Comparison of ENCODE assay signal across 28 mouse cellular contexts in the genomic region with DNA sequence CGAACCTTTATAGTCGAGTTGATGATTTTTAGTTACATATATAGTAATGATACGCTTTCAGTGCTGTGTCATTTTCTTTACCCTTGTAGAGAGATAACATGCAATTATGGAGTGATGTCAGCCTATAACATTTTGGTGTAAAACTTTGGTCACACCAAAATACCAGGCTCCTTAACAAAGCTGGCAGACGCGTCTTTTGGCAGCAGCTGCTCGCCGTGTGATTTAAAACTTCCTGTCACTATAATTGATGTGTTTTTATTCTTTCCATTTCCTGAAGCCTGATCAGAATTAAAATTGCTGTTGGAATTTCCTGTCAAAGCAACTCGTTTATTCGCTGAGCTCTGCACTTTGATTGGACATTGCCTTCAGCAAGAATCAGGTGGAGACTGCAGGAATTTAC.
A peak's percentile ranks its signal among the peaks of the same experiment; 100 is the strongest.
DNase-seq lines count a peak whose midpoint lies in the region; ATAC-seq and TF ChIP-seq lines count a peak whose summit lies in the region.
"Had no signal": no experiment of that assay in that cellular context is flagged by ENCODE, and none has a peak within 500 bp of the region (broad histone marks: within the 10 kb centered on the region; RNA-seq: fewer than 3 reads in every experiment).

No protein-coding gene starts in this region.

- H3K27ac ChIP-seq in forebrain, postnatal 0 days (ENCODE audit: low read depth, low read length), result no peak overlapping the region
- H3K27ac ChIP-seq in forebrain, embryonic 13.5 days, result no peak overlapping the region
- no peak overlapping the region for H3K27ac ChIP-seq in kidney, postnatal 0 days
- no peak overlapping the region for H3K27ac ChIP-seq in kidney, adult 2 months (ENCODE audit: insufficient read depth, low read depth, low read length)
- peak overlapping the region; percentile 89 for H3K27ac ChIP-seq in limb, embryonic 10.5 days
- H3K27ac ChIP-seq: hindbrain, embryonic 12.5 days; left cerebral cortex, adult 2 months; liver, embryonic 15.5 days; lung, embryonic 15.5 days; macrophage; midbrain, embryonic 15.5 days; stomach, embryonic 15.5 days had no signal

- H3K4me3 ChIP-seq in forebrain, postnatal 0 days (ENCODE audit: low read depth, low read length), result no peak overlapping the region
- H3K4me3 ChIP-seq in forebrain, embryonic 13.5 days, result no peak overlapping the region
- no peak overlapping the region for H3K4me3 ChIP-seq in kidney, postnatal 0 days (replicated peaks; ENCODE audit: low read depth, low read length)
- no peak overlapping the region for H3K4me3 ChIP-seq in kidney, adult 2 months (ENCODE audit: insufficient read depth, low read depth, low read length)
- H3K4me3 ChIP-seq in limb, embryonic 10.5 days, result no peak overlapping the region
- H3K4me3 ChIP-seq: embryonic facial prominence, embryonic 13.5 days; erythroblast, embryonic 14.5 days; hindbrain, embryonic 12.5 days; left cerebral cortex, adult 2 months; liver, embryonic 15.5 days; lung, embryonic 15.5 days; midbrain, embryonic 15.5 days; stomach, embryonic 15.5 days had no signal

- no peaks in the 10 kb centered on the region for H3K9me3 ChIP-seq in forebrain, postnatal 0 days (ENCODE audit: low read length)
- H3K9me3 ChIP-seq in forebrain, embryonic 13.5 days (replicated peaks), result no peaks in the 10 kb centered on the region
- no peaks in the 10 kb centered on the region for H3K9me3 ChIP-seq in kidney, postnatal 0 days (replicated peaks; ENCODE audit: low read length)
- H3K9me3 ChIP-seq in limb, embryonic 10.5 days (replicated peaks), result no peaks in the 10 kb centered on the region
- H3K9me3 ChIP-seq: embryonic facial prominence, embryonic 13.5 days; hindbrain, embryonic 12.5 days; liver, embryonic 15.5 days; lung, embryonic 15.5 days; midbrain, embryonic 15.5 days; stomach, embryonic 15.5 days had no signal

- H3K4me2 ChIP-seq in forebrain, postnatal 0 days (ENCODE audit: low read depth), result no peak overlapping the region
- H3K4me2 ChIP-seq in forebrain, embryonic 13.5 days, result no peak overlapping the region
- no peak overlapping the region for H3K4me2 ChIP-seq in kidney, postnatal 0 days (ENCODE audit: low read length)
- H3K4me2 ChIP-seq: embryonic facial prominence, embryonic 13.5 days; hindbrain, embryonic 12.5 days; liver, embryonic 15.5 days; lung, embryonic 15.5 days; midbrain, embryonic 15.5 days; stomach, embryonic 15.5 days had no signal

- 31% methylated on average over 9 of the region's 9 CpGs for WGBS in forebrain, postnatal 0 days
- 54% methylated on average over 9 of the region's 9 CpGs for WGBS in forebrain, embryonic 13.5 days
- 35% methylated on average over 9 of the region's 9 CpGs for WGBS in kidney, postnatal 0 days
- 41% methylated on average over 9 of the region's 9 CpGs for WGBS in kidney, adult 2 months
- WGBS in limb, embryonic 10.5 days, result 35% methylated on average over 9 of the region's 9 CpGs

- TF ChIP-seq CTCF in forebrain, postnatal 0 days (IDR thresholded peaks at IDR 0.05; ENCODE audit: low read depth), result no peak
- no peak for TF ChIP-seq CTCF in kidney, postnatal 0 days (IDR thresholded peaks at IDR 0.05; ENCODE audit: low read depth)
- no peak for TF ChIP-seq CTCF in kidney, adult 2 months (conservative IDR thresholded peaks at IDR 0.05; ENCODE audit: insufficient read depth, insufficient read length, low read depth, low read length)

- H3K36me3 ChIP-seq in forebrain, postnatal 0 days (ENCODE audit: insufficient read depth), result no peaks in the 10 kb centered on the region
- no peaks in the 10 kb centered on the region for H3K36me3 ChIP-seq in forebrain, embryonic 13.5 days (ENCODE audit: poor library complexity, severe bottlenecking)
- no peaks in the 10 kb centered on the region for H3K36me3 ChIP-seq in kidney, postnatal 0 days (ENCODE audit: insufficient read depth, low read length)
- no peaks in the 10 kb centered on the region for H3K36me3 ChIP-seq in kidney, adult 2 months (ENCODE audit: control insufficient read depth, insufficient read depth, low read length)
- no peaks in the 10 kb centered on the region for H3K36me3 ChIP-seq in limb, embryonic 10.5 days
- H3K36me3 ChIP-seq: embryonic facial prominence, embryonic 13.5 days; hindbrain, embryonic 12.5 days; liver, embryonic 15.5 days; lung, embryonic 15.5 days; midbrain, embryonic 15.5 days; stomach, embryonic 15.5 days had no signal

- ATAC-seq in forebrain, postnatal 0 days, result peak; percentile 25; the same call in 1 of the 2 replicates
- ATAC-seq in forebrain, embryonic 13.5 days, result no peak
- ATAC-seq in kidney, postnatal 0 days (replicated peaks; ENCODE audit: low FRiP score, low read depth), result no peak
- ATAC-seq: activated CD4-positive, CD25-positive, alpha-beta regulatory T cell, adult 4 months; inflammation-experienced regulatory T-cells, adult 6 months; midbrain, embryonic 15.5 days had no signal

- intact Hi-C loops in left cerebral cortex, postnatal 4 days (cut with DNase I), result no loop called here

- DNase-seq in forebrain, postnatal 0 days, result peak; percentile 27
- peak; percentile 28 for DNase-seq in kidney, postnatal 0 days (ENCODE audit: low spot score)
- DNase-seq in kidney, adult 2 months, result no peak
- DNase-seq in brain, adult 2 months (ENCODE audit: low read depth, low spot score), result peak; percentile 12
- DNase-seq in limb, embryonic 10.5 days (ENCODE audit: low spot score), result no peak
- no peak for DNase-seq in frontal cortex, adult 2 months (ENCODE audit: extremely low spot score in 1 of 2, low spot score in 1 of 2)
- DNase-seq in left cerebral cortex, postnatal 4 days, result no peak
- DNase-seq: adrenal gland, adult 2 months; adrenal gland, postnatal 36 days; cerebellum, adult 8-10 months; cerebellum, postnatal 25 days; gastrocnemius, postnatal 10 days; heart, postnatal 14 days; kidney, adult 18-20 months; kidney, postnatal 25 days; right cerebral cortex, postnatal 25 days had no signal

- no peak for TF ChIP-seq POLR2A in kidney, adult 2 months (IDR thresholded peaks at IDR 0.05; ENCODE audit: low read depth, low read length)

- H3K4me1 ChIP-seq in forebrain, postnatal 0 days (ENCODE audit: insufficient read depth), result 0 out of 2 replicates have a peak, but pooled peaks cover 2% of the 10 kb centered on the region
- peaks cover 5% of the 10 kb centered on the region; the same call in 1 of the 2 replicates for H3K4me1 ChIP-seq in forebrain, embryonic 13.5 days
- no peaks in the 10 kb centered on the region; the same call in 1 of the 2 replicates for H3K4me1 ChIP-seq in kidney, postnatal 0 days (replicated peaks; ENCODE audit: insufficient read depth, low read length)
- H3K4me1 ChIP-seq in kidney, adult 2 months (ENCODE audit: control insufficient read depth, insufficient read depth, low read length), result no peaks in the 10 kb centered on the region
- peaks cover 73% of the 10 kb centered on the region for H3K4me1 ChIP-seq in limb, embryonic 10.5 days
- H3K4me1 ChIP-seq: liver, embryonic 15.5 days; lung, embryonic 15.5 days; midbrain, embryonic 15.5 days; stomach, embryonic 15.5 days had no signal

- H3K27me3 ChIP-seq in forebrain, postnatal 0 days (ENCODE audit: insufficient read depth, low read length), result no peaks in the 10 kb centered on the region
- no peaks in the 10 kb centered on the region for H3K27me3 ChIP-seq in forebrain, embryonic 13.5 days
- no peaks in the 10 kb centered on the region for H3K27me3 ChIP-seq in kidney, postnatal 0 days (ENCODE audit: insufficient read depth, low read length)
- H3K27me3 ChIP-seq in kidney, adult 2 months (replicated peaks; ENCODE audit: control insufficient read depth, insufficient read depth, low read length), result no peaks in the 10 kb centered on the region
- no peaks in the 10 kb centered on the region for H3K27me3 ChIP-seq in limb, embryonic 10.5 days (ENCODE audit: low read depth, poor library complexity, severe bottlenecking)
- H3K27me3 ChIP-seq: hindbrain, embryonic 12.5 days; liver, embryonic 15.5 days; lung, embryonic 15.5 days; midbrain, embryonic 15.5 days; stomach, embryonic 15.5 days had no signal

- H3K9ac ChIP-seq in forebrain, postnatal 0 days, result no peak overlapping the region
- no peak overlapping the region for H3K9ac ChIP-seq in forebrain, embryonic 13.5 days
- H3K9ac ChIP-seq in kidney, postnatal 0 days (ENCODE audit: low read depth, low read length), result no peak overlapping the region
- H3K9ac ChIP-seq: embryonic facial prominence, embryonic 13.5 days; hindbrain, embryonic 12.5 days; liver, embryonic 15.5 days; lung, embryonic 15.5 days; midbrain, embryonic 15.5 days; stomach, embryonic 15.5 days had no signal

Comparison
In these comparisons a context has a peak if more than half of its experiments do, and no peak if none do; other contexts are left out.
1. DNase-seq: peak in forebrain, postnatal 0 days (single experiment), kidney, postnatal 0 days (single experiment) and brain, adult 2 months (single experiment); none in kidney, adult 2 months (single experiment), limb, embryonic 10.5 days (single experiment), frontal cortex, adult 2 months (0 of 2) and left cerebral cortex, postnatal 4 days (single experiment).